Mouse (Mus musculus) intestine, postnatal 0 days (tissue): ENCODE measurements around the gene Asxl2. TPM values are rescaled to one million over a fixed set of nuclear protein-coding genes. Genes with fewer than 3 reads are reported as not detected.

ENCODE experiments used
- ATAC-seq: fragments of 200-750 bp; cut with Nextera tagmentation; 2 replicates; pipeline ENCODE4 v1.8.0; 2017; ENCODE audit warnings: mild to moderate bottlenecking, moderate TSS enrichment, moderate library complexity
- H3K27ac ChIP-seq: fragments of 300-500 bp; sonication (generic); 2 replicates; pipeline ENCODE4 v1.5.1; 2014; ENCODE audit warnings: mild to moderate bottlenecking, low read depth, low read length, moderate library complexity
- H3K27me3 ChIP-seq: fragments of 300-500 bp; sonication (generic); replicated peaks from 2 replicates; pipeline ENCODE4 v1.6.1; 2014; ENCODE audit warnings: low read length, mixed read lengths; ENCODE audit not compliant: control insufficient read depth, insufficient read depth
- H3K36me3 ChIP-seq: fragments of 300-500 bp; sonication (generic); 2 replicates; pipeline ENCODE4 v1.6.1; 2014; ENCODE audit warnings: mild to moderate bottlenecking, moderate library complexity; ENCODE audit not compliant: control insufficient read depth, insufficient read depth
- H3K4me1 ChIP-seq: fragments of 300-500 bp; sonication (generic); replicated peaks from 2 replicates; pipeline ENCODE4 v1.6.1; 2014; ENCODE audit warnings: antibody characterized with exemption, low read length, mixed read lengths; ENCODE audit not compliant: control insufficient read depth, insufficient read depth
- H3K4me2 ChIP-seq: fragments of 300-500 bp; sonication (generic); replicated peaks from 2 replicates; pipeline ENCODE4 v1.6.1; 2014; ENCODE audit warnings: low read depth, mild to moderate bottlenecking, moderate library complexity
- H3K4me3 ChIP-seq: fragments of 300-500 bp; sonication (generic); 2 replicates; pipeline ENCODE4 v1.5.1; 2014; ENCODE audit warnings: low read depth, low read length
- H3K9ac ChIP-seq: fragments of 300-500 bp; sonication (generic); 2 replicates; pipeline ENCODE4 v1.6.1; 2014; ENCODE audit warnings: mild to moderate bottlenecking, low read depth, low read length
- H3K9me3 ChIP-seq: fragments of 300-500 bp; sonication (generic); 2 replicates; pipeline ENCODE4 v1.6.1; 2016; ENCODE audit warnings: mixed run types; ENCODE audit not compliant: control insufficient read depth
- CTCF ChIP-seq: sonication (generic); IDR thresholded peaks from 2 replicates; pipeline ENCODE4 v1.5.1; 2016; ENCODE audit warnings: low read depth, mild to moderate bottlenecking, control low read depth, antibody characterized with exemption, moderate library complexity
- WGBS: fragments of 180-500 bp; shearing (Covaris S2); extraction: QIAGEN DNeasy Blood & Tissue Kit; methylation state at CpG from one replicate; pipeline ENCODE4 v1.1.7; 2014; 5-methylcytosine and 5-hydroxymethylcytosine counted together
- polyA plus RNA-seq: library from polyadenylated mRNA; unstranded; fragments of >200 nt; fragmentation: Nextera tagmentation; extraction: Ambion mirVana; gene quantifications from 2 replicates; pipeline ENCODE4 v1.2.1, GENCODE M21; 2015

Gene Asxl2
- polyA plus RNA-seq, 1 experiment from 2014 or later = 8.3 TPM

- Histone ChIP-seq H3K4me2 (no peak overlapping the region), H3K27me3 (no peaks in the 10 kb centered on the region), H3K9me3 (no peaks in the 10 kb centered on the region), H3K9ac (no peak overlapping the region), H3K27ac (no peak overlapping the region), H3K4me1 (no peaks in the 10 kb centered on the region), H3K36me3 (peaks cover 4% of the 10 kb centered on the region; the same call in 1 of the 2 replicates), H3K4me3 (no peak overlapping the region)
- no peak for ATAC-seq
- 89% methylated on average over 6 of the region's 6 CpGs for WGBS
- TF ChIP-seq CTCF = no peak
These were observed 20.1 kb upstream of the Asxl2 start for GRCm38 (mm10) chr12:3406585-3406984.

- Histone ChIP-seq H3K36me3 (no peaks in the 10 kb centered on the region), H3K4me1 (no peaks in the 10 kb centered on the region), H3K9ac (no peak overlapping the region), H3K27ac (no peak overlapping the region), H3K4me3 (no peak overlapping the region), H3K4me2 (no peak overlapping the region), H3K9me3 (no peaks in the 10 kb centered on the region), H3K27me3 (no peaks in the 10 kb centered on the region)
- no peak for ATAC-seq
- no peak for TF ChIP-seq CTCF
- WGBS = 87% methylated on average over 4 of the region's 4 CpGs
These were observed 11.7 kb upstream of the Asxl2 start for GRCm38 (mm10) chr12:3414956-3415355.

GRCm38 (mm10) chr12:3418761-3419160 is 7.9 kb upstream of the Asxl2 start:
- ATAC-seq = no peak
- no peaks in the 10 kb centered on the region for H3K9me3 ChIP-seq
- no peak overlapping the region for H3K4me3 ChIP-seq
- 89% methylated on average over 3 of the region's 3 CpGs for WGBS
- H3K36me3 ChIP-seq = no peaks in the 10 kb centered on the region
- no peaks in the 10 kb centered on the region for H3K4me1 ChIP-seq
- no peaks in the 10 kb centered on the region for H3K27me3 ChIP-seq
- H3K4me2 ChIP-seq = no peak overlapping the region
- no peak for TF ChIP-seq CTCF
- H3K27ac ChIP-seq = no peak overlapping the region
- H3K9ac ChIP-seq = no peak overlapping the region

DNA sequence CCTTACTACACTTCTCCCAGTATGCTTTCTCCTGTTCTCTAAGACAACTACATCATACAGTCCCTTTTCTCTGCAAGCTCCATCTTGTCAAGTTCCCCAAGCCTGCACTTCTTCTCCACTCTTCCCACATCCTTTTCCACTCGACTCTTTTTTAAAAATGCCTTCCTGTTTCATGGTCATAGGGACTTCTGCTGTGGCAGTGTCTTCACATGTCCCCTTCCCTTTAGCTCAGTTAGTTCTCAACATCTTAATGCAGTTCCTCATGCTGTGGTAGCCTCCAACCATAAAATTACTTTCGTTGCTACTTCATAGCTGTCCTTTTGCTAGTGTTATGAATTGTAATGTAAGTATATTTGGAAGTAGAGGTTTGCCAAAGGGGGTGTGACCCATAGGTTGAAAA is 6.1 kb upstream of the Asxl2 start:
- Histone ChIP-seq H3K4me2 (no peak overlapping the region), H3K36me3 (no peaks in the 10 kb centered on the region), H3K9me3 (no peaks in the 10 kb centered on the region), H3K4me1 (no peaks in the 10 kb centered on the region), H3K27ac (no peak overlapping the region), H3K4me3 (no peak overlapping the region), H3K27me3 (no peaks in the 10 kb centered on the region), H3K9ac (no peak overlapping the region)
- ATAC-seq = no peak
- 79% methylated on average over 2 of the region's 2 CpGs for WGBS
- TF ChIP-seq CTCF = no peak

- no peak overlapping the region for H3K27ac ChIP-seq
- no peaks in the 10 kb centered on the region for H3K9me3 ChIP-seq
- WGBS = 97% methylated on average over 1 of the region's 1 CpGs
- no peaks in the 10 kb centered on the region for H3K36me3 ChIP-seq
- H3K9ac ChIP-seq = no peak overlapping the region
- TF ChIP-seq CTCF = no peak
- H3K4me1 ChIP-seq = no peaks in the 10 kb centered on the region
- no peak overlapping the region for H3K4me3 ChIP-seq
- H3K4me2 ChIP-seq = no peak overlapping the region
- ATAC-seq = no peak
- no peaks in the 10 kb centered on the region for H3K27me3 ChIP-seq
These were observed 3.9 kb upstream of the Asxl2 start for GRCm38 (mm10) chr12:3422786-3423185.

GRCm38 (mm10) chr12:3424179-3424578 is 2.5 kb upstream of the Asxl2 start:
- 61% methylated on average over 2 of the region's 2 CpGs for WGBS
- no peaks in the 10 kb centered on the region for H3K36me3 ChIP-seq
- no peak for TF ChIP-seq CTCF
- H3K4me3 ChIP-seq = no peak overlapping the region
- H3K9me3 ChIP-seq = no peaks in the 10 kb centered on the region
- no peak for ATAC-seq
- H3K4me1 ChIP-seq = 0 out of 2 replicates have a peak, but pooled peaks cover 3% of the 10 kb centered on the region
- no peak overlapping the region for H3K9ac ChIP-seq
- no peak overlapping the region for H3K4me2 ChIP-seq
- no peak overlapping the region for H3K27ac ChIP-seq
- H3K27me3 ChIP-seq = no peaks in the 10 kb centered on the region
